Mouse (Mus musculus) cerebellum, postnatal 25 days (tissue): ENCODE data around the gene Sema5b.

ENCODE experiments used
- DNase-seq, 2 experiments: peaks; one replicate each; pipeline ENCODE4 v3.0.0; 2021; ENCODE audit warnings: mixed read lengths in 2 of 2

The Sema5b gene

GRCm38 (mm10) chr16:35541117-35541641, at the start of gene Sema5b:
Gene Sema5b, plus strand, starts transcription at chr16:35541145.
- peak; percentile 68 to 74 for DNase-seq

GRCm38 (mm10) chr16:35500342-35500741, 40.6 kb upstream of the Sema5b start:
- DNase-seq: no peak

DNA sequence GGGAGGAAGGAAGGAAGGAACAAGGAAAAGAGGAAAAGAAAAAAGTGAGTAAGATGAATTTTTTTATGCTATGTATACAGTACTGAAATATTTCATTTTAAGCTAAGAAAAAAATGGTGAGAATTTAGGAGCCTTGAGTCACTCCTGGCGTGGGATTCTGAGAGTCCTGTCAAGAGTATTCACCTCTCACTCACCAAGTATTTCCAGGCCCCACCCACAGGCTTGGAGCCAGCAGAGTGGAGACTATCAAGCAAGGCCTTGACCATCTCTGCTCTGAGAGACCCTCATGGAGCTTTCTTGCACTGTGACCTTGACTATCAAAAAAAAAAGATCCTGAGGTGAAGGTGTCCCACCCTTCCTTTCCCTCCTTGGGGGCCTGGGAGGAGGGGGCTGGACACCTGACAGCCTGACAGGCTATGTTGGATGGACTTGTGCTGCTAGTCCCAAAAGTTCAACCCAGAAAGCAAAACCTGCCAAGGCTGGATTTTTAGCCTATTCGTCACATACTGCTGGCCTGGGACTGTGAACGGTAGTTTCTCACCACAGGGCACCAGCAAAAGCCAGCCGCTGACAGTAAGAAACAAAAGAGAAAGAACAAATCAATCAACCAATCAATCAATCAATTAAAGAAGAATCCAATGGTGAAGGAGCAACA, 39.7 kb upstream of the Sema5b start:
- DNase-seq: no peak

DNA sequence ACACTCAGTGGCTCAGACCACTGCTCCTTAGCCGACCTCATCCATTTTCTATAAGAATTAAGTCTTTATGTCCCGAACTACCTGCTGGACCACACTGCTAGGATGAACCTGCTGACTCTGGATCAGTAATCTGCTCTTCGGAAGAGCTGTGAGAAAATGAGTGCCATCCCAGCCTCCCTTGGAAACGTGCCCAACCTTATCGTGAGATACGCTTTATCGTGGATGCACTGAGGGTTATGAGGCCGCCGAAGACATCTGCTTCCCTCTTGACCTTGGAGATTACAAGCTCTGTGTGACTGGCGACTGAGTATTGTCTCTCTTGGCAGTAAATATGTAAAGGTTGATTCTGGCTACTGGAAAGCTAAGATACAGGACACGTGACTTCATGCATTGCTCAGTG, 38.5 kb upstream of the Sema5b start:
- no peak for DNase-seq

DNA sequence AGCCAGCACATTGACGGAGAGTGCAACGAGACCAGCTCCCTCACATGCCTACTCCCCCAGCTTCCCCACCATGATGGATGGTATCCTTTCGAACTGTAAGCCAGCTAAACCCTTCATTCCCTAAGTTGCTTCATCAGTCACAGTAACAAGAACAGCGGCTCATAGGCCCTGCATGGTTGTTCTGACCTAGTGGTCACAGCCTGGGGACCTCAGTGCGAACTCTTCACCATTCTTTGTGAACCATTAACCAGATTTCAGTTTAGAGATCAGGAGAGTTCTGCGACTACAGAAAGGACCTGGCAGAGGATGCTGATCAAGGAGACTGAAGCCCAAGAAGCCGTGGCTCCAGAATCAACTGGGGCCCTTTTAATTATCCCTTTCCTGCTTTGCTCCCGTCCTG, 36.7 kb upstream of the Sema5b start:
- no peak for DNase-seq

DNA sequence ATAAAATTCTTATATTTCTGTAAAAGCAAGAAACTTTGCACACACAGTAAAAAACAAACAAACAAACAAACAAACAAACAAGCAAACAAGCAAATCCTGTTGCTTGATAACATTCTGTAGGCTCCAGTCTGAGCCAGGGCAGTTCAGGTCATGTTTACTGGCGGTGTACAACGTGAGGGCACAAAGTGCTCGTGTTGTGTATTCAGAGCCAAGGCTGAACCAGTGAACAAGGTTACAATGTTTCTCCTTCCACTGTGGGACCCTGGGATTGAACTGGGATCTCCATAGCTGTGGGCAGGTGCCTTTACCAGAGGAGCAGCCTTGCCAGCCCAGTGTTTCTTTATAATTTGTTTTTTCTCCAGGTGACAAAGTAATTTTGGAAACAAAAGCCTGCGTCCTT, 35.2 kb upstream of the Sema5b start:
- DNase-seq: no peak

GRCm38 (mm10) chr16:35508581-35508980, 32.4 kb upstream of the Sema5b start:
- no peak for DNase-seq

GRCm38 (mm10) chr16:35509331-35510070, 31.4 kb upstream of the Sema5b start:
- no peak for DNase-seq

DNA sequence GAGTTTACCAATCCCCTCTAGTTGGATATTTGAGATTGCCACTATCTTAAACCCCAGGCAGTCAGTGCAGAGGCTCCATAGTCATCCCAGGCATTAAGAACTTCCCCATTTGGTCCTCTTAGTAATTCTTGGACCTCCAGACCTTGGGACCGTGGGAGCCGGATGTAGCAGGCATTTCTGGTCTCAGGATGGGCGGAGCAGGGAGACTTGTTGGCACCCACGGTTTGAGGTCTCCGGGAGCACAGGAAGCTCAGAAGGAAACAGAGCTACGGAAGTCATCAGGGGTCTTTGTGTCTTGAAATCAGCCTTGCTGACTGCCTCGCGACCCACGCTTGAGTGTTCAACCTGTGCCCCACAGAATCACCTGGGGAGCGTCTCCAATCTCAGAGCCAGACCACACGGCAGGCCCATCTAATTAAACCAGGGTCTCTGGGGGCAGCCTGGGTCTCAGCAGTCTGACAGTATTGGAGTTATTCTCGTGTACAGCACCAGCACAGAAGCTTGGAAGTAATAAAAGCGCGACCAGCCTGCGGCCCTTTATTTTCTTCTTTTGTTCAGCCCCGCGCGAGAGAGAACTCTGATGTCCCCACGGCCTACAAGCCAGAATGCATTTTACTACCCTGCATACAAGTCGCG, 24.9 kb upstream of the Sema5b start:
- DNase-seq: no peak

- no peak for DNase-seq
Measured at GRCm38 (mm10) chr16:35517976-35518951, 22.7 kb upstream of the Sema5b start.

DNA sequence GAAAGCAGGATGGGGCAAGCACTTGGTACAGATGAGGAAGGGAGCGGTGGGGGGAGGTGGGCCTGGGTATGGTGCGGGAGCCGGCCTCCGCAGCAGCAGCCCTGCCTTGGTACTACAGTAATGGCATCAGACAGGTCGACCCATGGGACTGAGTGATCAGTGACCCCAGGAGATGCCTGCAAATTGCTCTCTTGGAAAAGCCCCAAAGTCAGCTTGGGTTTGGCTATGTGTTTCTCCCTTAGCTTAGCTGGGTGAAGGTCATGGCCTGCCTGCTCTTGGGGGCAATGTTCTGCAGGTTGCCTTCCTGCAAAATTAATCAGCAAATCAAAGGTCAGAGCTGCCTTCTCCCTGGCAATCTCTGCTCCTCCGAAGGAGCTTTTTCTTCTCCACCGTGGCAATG, 21.7 kb upstream of the Sema5b start:
- no peak for DNase-seq

GRCm38 (mm10) chr16:35524200-35524599, 16.7 kb upstream of the Sema5b start:
- no peak for DNase-seq

DNA sequence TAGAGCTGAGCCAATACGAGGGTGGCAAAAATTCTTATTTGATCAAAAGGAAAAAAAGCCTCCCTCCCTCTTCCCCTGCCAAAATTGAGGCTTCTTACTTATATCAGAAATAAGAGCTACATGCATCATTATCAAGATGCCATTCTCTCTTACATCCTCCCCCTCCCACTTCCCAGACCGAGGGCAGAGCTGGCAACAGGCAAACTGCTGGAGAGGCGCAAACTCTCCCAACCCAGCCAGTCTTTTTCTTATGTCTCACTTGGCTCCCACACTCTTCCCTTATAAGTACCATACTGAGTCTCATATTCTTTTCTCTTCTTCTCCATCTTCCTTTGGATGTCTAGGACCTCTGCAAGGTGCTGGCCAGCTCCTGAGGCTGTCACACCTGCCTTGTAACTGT, 6.3 kb upstream of the Sema5b start:
- DNase-seq: no peak

DNA sequence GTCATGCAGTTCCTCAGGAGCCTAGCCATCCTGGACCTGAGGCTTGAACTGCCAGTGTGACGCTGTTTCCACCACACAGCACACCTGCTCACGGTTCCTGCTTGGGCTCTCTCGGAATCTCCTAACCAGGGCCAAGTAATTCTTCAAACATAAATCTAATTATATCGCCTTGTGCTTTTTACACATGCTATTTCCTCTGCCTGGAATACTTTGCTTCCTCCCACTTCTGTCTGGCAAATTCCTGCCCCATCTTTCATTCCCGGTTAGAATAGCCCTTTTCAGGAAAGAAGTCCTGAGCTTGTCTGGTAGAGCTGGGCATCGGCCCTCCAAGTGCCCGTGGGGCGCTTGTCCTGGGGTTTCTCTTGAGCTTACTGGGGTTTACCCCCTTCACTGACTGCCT, 3.3 kb upstream of the Sema5b start:
- no peak for DNase-seq

DNA sequence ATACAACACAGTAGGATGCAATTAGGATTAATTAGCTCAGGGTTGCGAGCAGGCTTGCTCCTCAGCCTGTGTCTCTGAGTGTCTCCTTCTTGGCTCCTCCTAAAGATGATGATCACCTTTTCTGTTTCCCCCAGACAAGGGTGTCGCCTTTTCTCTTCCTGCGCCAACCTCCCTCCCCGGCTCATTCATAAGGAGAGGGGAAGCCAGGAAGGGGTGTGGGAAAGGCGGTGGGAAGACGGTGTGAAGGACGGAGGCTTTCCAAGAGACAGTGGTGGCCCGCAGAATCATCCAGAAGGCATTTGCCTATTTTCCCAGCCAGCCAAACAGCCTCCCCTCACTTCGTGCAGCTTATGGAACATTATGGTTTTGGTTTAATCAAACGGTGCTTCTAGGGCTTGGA, 1.9 kb upstream of the Sema5b start:
- no peak for DNase-seq

DNA sequence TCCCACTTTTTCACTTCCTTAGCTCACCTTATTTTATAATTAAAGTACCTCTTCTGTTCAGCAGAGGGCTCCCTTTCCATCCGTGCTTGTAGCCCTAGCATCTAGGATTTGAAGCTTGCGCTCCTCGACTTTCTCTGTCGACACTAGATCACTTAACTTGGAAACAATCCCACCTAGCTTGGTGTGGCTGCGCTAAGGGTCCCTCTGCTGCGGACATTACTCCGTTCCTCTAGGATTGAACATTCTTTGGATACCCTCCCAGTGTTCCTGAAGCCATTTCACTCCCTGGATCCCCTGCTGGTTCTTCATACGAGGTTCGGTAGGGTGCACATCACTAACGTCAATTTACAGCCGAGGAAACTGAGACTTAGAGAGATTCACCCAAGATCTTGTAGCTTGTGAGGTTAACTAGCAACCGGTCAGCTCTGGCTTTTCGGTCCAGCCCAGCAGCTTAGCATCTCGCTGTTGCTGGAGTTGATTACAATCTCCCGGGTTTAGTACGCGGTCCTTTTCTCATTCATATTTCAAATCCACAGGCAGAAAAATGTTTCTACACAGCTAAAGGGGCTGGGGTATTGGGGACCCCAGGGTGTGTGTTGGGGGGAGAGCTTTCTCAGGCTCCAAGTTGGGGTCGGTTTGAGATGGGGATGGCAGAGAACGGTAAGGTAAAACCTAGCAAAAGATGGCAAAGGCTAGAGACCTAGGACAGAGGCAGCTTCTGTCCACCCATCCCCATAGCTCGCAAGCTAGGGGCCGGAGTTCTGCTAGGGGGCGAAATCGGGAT, 420 bp upstream of the Sema5b start:
- DNase-seq: peak; percentile 62 to 68

DNA sequence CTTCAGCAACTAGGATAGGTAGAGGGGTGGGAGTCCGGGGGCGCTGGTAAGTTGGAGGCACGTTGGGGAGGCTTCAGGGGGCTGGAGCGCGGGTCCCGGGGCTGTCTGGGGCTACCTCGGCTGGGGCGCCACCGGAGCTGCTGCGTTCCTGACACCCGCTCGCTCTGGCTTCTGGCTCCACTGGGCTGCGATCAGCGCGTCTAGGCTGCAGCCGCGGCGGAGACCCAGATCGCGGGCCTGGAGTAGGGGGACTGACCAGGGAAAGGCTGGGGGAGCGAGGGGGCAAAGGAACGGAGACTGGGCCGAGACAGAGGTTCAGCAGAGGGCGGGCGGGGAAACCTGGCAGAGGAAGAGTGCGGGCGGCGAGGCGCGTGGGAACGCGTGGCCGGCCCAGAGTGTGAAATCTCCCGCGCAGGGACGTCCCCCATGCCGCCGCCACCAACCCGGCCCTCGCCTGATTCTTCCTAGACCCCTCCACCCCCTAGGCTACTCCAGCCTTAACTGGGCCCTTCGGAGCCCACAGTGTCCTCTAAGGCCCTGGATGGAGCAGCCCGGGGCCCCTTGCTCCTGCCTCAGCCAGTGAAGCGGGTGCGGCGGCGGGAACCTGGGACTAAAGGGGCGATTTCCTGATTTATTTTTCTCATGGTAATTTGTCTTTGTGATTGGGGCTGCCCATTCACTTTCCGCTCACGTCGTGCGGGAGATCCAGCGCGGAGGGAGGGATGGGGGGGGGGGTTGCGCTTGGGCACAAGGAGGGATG, 896 bp downstream of the Sema5b start:
- peak; percentile 58 to 63 for DNase-seq

DNA sequence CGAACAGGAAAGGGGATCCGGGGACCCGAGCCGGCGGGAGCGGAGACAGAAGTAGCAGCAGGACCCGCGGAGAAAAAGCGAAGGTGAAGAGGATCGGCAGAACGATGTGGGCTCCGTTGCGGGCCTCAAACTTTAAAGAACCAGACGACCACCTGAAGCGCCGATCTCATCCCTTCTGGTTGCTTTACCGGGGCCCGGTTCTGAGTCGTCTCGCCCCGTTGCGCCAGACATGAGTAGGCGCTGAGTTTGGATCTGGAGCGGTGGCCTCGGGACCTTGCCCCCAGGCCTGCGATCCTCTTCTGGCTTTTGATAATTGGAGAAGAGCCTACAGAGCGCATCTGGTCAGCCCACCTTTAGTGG, 1.5 kb downstream of the Sema5b start:
- DNase-seq: peak in 1 of 2 experiments; percentile 18

- DNase-seq: no peak
Measured at GRCm38 (mm10) chr16:35545723-35546122, 4.8 kb downstream of the Sema5b start.

- no peak for DNase-seq
Measured at GRCm38 (mm10) chr16:35547966-35548365, 7.0 kb downstream of the Sema5b start.

- peak; percentile 60 to 81 for DNase-seq
Measured at GRCm38 (mm10) chr16:35549354-35549753, 8.4 kb downstream of the Sema5b start.
